Mouse (Mus musculus) forebrain, embryonic 14.5 days (tissue): ENCODE results near the gene Arid1b. TPM values are rescaled to one million over a fixed set of nuclear protein-coding genes. Genes with fewer than 3 reads are reported as not detected.

Experiments
- ATAC-seq: fragments of 200-750 bp; cut with Nextera tagmentation; 2 replicates; pipeline ENCODE4 v1.8.0; 2017; ENCODE audit warnings: mild to moderate bottlenecking, moderate library complexity
- DNase-seq: peaks from one replicate; pipeline ENCODE4 v3.0.0-alpha.2; 2015; ENCODE audit warnings: low spot score
- H3K27ac ChIP-seq: fragments of 300-500 bp; sonication (generic); 2 replicates; pipeline ENCODE4 v1.5.1; 2014; ENCODE audit warnings: low read depth, mild to moderate bottlenecking, control low read depth, low read length, moderate library complexity
- H3K27me3 ChIP-seq: fragments of 300-500 bp; sonication (generic); replicated peaks from 2 replicates; pipeline ENCODE4 v1.6.1; 2014; ENCODE audit warnings: low read length, control low read depth, mixed read lengths; ENCODE audit not compliant: control insufficient read depth, insufficient read depth
- H3K36me3 ChIP-seq: fragments of 300-500 bp; sonication (generic); 2 replicates; pipeline ENCODE4 v1.6.1; 2014; ENCODE audit warnings: low read length, control low read depth; ENCODE audit not compliant: control insufficient read depth, insufficient read depth
- H3K4me1 ChIP-seq: fragments of 300-500 bp; sonication (generic); 2 replicates; pipeline ENCODE4 v1.6.1; 2014; ENCODE audit warnings: antibody characterized with exemption, low read length, control low read depth; ENCODE audit not compliant: control insufficient read depth, insufficient read depth
- H3K4me2 ChIP-seq: fragments of 300-500 bp; sonication (generic); 2 replicates; pipeline ENCODE4 v1.6.1; 2014; ENCODE audit warnings: mild to moderate bottlenecking, control low read depth, low read length
- H3K4me3 ChIP-seq: fragments of 300-500 bp; sonication (generic); 2 replicates; pipeline ENCODE4 v1.5.1; 2014; ENCODE audit warnings: low read depth, low read length, control low read depth
- H3K9ac ChIP-seq: fragments of 300-500 bp; sonication (generic); 2 replicates; pipeline ENCODE4 v1.6.1; 2014; ENCODE audit warnings: mild to moderate bottlenecking, low read length, control low read depth, moderate library complexity
- H3K9me3 ChIP-seq: fragments of 300-500 bp; sonication (generic); replicated peaks from 2 replicates; pipeline ENCODE4 v1.6.1; 2016; ENCODE audit warnings: low read length, control low read depth, mixed read lengths; ENCODE audit not compliant: control insufficient read depth
- WGBS: fragments of 180-500 bp; shearing (Covaris S2); extraction: QIAGEN DNeasy Blood & Tissue Kit; methylation state at CpG from one replicate; pipeline ENCODE4 v1.1.7; 2014; 5-methylcytosine and 5-hydroxymethylcytosine counted together
- polyA plus RNA-seq: library from polyadenylated mRNA; unstranded; fragments of >200 nt; fragmentation: Nextera tagmentation; extraction: Ambion mirVana; gene quantifications from 2 replicates; pipeline ENCODE4 v1.2.1, GENCODE M21; 2014

The Arid1b gene
- polyA plus RNA-seq, 1 experiment from 2014 or later = 11.1 TPM

DNA sequence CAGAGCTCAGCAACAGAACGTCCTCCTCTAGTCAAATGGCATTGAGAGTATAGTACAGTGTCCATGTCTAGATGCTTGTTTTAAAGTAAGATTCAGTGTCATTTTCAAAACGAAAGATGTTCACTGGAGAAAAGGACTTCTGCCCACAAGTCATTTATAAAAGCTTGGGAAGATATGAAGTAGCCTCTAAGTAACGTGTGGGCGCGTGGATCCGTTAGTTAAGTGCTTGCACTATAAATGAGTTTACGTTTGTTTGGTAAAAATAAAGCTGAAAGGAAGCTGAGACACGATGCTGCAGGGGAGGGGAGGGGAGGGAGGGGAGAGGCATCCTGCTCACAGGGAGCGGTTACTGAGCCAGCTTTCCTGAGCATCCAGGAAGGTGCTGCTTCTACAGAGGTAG is 293.5 kb downstream of the Arid1b start:
- Histone ChIP-seq H3K36me3 (peaks cover 9% of the 10 kb centered on the region), H3K9me3 (no peaks in the 10 kb centered on the region), H3K4me1 (peaks cover 45% of the 10 kb centered on the region), H3K4me2 (no peak overlapping the region), H3K4me3 (no peak overlapping the region), H3K27ac (peak overlapping the region; percentile 87), H3K9ac (no peak overlapping the region), H3K27me3 (no peaks in the 10 kb centered on the region)
- WGBS = 64% methylated on average over 9 of the region's 9 CpGs
- DNase-seq (no peak), ATAC-seq (no peak)

DNA sequence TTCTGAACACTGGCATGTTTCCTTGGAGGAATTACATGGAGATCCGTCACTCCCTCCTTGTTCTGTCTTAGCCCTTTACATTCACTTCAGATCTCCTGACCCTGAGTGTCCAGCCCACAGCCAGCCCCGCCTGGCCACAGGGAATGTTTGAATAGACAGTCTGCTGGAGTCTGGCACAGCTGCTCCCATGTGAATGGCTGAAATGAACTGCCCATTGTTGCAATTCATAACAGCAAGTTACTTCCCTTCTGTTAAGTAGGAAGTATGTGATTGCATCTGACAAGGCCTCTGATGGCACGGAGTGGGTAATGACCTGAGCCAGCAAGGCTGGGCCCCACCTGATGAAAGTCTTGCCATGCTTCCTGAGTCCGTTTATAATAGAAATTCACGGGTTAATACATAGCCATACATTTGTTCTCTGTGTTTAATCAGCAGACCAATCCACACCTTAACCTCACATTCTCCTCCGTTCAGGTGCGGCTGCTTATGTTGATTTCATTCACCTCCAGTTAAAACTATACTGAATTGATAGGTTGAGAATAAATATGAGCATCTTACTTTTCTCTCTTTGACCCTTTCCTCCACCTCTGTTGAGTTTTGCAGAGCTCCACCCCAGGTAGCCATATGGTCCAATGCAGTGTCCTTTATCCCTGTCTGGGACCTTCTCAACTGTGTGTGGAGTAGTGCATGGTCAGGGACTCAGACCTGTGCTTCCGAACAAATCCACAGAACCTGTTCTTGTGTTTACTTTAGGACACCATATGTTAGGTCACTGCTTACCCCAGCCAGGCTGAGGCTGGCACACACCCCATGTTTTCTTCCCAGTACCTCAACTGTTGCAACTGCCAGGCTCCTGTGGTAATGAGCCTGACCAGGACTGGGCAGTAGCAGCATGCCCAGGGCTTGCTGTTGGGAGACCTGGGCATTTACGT is 299.8 kb downstream of the Arid1b start:
- Histone ChIP-seq H3K36me3 (peaks cover 9% of the 10 kb centered on the region), H3K27ac (no peak overlapping the region), H3K4me2 (no peak overlapping the region), H3K4me3 (no peak overlapping the region), H3K9me3 (no peaks in the 10 kb centered on the region), H3K9ac (no peak overlapping the region), H3K4me1 (peaks cover 24% of the 10 kb centered on the region), H3K27me3 (no peaks in the 10 kb centered on the region)
- ATAC-seq (peak; percentile 42; the same call in 1 of the 2 replicates), DNase-seq (peak; percentile 53)
- WGBS = 52% methylated on average over 9 of the region's 9 CpGs

DNA sequence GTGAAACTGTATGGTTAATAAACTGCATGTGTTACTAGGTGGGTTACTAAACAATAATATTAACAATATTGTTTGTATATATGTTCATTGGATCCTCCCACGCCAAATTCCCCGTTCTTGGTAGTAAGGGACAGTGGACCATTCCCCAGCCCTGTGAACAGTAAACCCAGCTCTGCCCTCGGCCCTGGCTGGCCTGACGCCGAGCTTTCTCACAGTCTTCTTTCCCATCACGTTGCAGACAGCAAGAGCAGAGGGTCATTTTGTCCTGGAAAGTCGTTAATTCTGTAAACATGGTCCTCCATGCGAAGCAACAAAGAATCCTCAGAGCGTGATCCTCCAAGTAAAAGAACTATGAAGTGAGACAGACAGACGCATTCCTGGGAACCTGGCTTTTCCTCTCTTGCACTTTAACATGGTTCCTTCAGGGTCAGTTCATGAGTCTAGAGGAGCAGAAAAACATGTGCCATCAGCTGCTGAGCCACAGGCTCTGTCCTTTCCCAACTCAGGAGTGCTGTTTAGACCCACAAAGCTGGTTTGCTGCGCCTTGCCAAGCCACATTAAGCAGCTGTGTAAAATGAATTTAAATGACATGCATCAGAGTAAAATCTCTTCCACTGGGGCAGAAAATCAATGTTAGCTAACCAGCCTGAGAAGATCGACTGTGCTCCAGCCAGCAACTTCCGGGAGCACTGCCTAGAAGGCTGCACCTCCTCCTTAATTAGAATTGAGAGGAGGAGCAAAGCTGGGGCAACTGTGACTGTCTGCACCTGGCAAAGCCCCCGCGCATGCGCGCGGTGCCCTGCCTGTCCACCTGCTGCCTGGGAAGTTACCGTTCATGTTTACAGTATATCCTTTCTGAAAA is 301.2 kb downstream of the Arid1b start:
- 51% methylated on average over 19 of the region's 19 CpGs for WGBS
- H3K9ac ChIP-seq = 0 out of 2 replicates have a peak overlapping the region, but pooled peaks have one; percentile 17

DNA sequence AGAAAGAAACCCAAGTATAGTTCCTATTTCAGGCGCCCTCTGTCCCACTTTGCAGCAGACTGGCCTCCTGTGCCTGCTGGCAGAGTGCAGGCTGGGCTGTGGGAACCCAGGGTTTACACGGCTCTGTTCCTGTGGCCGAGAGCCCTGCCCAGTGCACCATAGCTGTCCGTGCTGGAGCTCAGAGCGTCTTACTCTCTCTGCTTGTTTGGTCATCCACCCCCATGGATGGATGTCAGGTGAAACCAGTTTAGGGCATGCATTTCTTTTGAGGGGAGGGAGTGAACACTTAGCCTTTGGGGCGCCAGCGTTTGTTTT is 301.8 kb downstream of the Arid1b start:
- Histone ChIP-seq H3K36me3 (peaks cover 8% of the 10 kb centered on the region), H3K9me3 (no peaks in the 10 kb centered on the region), H3K4me2 (no peak overlapping the region), H3K4me3 (no peak overlapping the region), H3K9ac (0 out of 2 replicates have a peak overlapping the region, but pooled peaks have one; percentile 17), H3K27ac (peak overlapping the region; percentile 75), H3K4me1 (peaks cover 31% of the 10 kb centered on the region), H3K27me3 (no peaks in the 10 kb centered on the region)
- 61% methylated on average over 7 of the region's 7 CpGs for WGBS
- no peak for DNase-seq
- peak; percentile 58 for ATAC-seq

More for the DNA sequence above, 301.2 kb downstream of the Arid1b start:
- no peaks in the 10 kb centered on the region for H3K9me3 ChIP-seq
- peaks cover 31% of the 10 kb centered on the region for H3K4me1 ChIP-seq
- no peak overlapping the region for H3K4me2 ChIP-seq
- H3K27me3 ChIP-seq = no peaks in the 10 kb centered on the region
- DNase-seq = peak; percentile 81
- H3K27ac ChIP-seq = peak overlapping the region; percentile 75
- H3K36me3 ChIP-seq = peaks cover 9% of the 10 kb centered on the region
- H3K4me3 ChIP-seq = no peak overlapping the region
- ATAC-seq = peak; percentile 59

DNA sequence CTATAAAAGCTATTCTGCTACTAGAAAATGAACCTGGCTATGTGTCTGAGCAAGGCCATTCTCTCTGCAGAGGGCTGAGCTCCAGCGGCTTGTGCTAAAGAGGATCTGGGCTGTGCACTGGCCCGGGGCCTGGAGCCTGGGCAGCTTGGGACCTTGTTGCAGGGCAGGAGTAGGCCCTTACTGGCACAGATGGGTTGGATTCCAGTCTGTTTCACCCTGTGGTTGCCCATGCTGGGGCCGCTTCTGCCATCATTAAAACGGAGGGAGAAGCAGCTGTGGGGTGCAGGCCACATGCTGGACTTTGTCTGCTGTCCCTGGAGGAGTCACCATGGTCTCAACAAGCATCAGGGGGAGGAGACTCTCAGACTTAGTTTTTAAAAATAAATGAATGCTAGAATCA is 303.4 kb downstream of the Arid1b start:
- H3K4me2 ChIP-seq = no peak overlapping the region
- H3K36me3 ChIP-seq = no peaks in the 10 kb centered on the region
- H3K9me3 ChIP-seq = no peaks in the 10 kb centered on the region
- no peaks in the 10 kb centered on the region for H3K27me3 ChIP-seq
- ATAC-seq (no peak), DNase-seq (no peak)
- peaks cover 31% of the 10 kb centered on the region for H3K4me1 ChIP-seq
- WGBS = 87% methylated on average over 4 of the region's 4 CpGs
- H3K27ac ChIP-seq = no peak overlapping the region
- no peak overlapping the region for H3K4me3 ChIP-seq
- no peak overlapping the region for H3K9ac ChIP-seq

DNA sequence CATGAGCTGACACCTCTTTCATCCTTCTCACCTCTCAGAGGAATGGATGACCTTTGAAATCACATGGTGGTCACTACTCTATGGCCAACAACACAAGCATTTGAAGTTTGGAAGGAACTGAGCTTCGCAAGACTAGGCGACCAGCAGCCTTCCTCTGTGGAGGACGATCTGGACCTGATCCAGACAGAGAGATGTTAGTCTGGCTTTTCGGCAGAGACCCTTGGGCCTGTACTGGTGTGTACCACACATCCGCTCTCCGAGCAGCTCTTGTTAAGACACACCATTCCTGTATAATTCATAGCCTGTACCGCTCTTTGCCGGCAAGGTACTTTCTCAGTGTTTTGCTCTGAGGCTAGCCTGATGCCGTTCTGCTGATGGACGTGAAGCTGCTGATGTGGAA is 303.9 kb downstream of the Arid1b start:
- 87% methylated on average over 10 of the region's 10 CpGs for WGBS
- H3K4me2 ChIP-seq = no peak overlapping the region
- H3K36me3 ChIP-seq = no peaks in the 10 kb centered on the region
- H3K9me3 ChIP-seq = no peaks in the 10 kb centered on the region
- DNase-seq = no peak
- ATAC-seq = no peak
- H3K4me1 ChIP-seq = peaks cover 31% of the 10 kb centered on the region
- H3K9ac ChIP-seq = no peak overlapping the region
- no peak overlapping the region for H3K4me3 ChIP-seq
- H3K27me3 ChIP-seq = no peaks in the 10 kb centered on the region
- no peak overlapping the region for H3K27ac ChIP-seq

DNA sequence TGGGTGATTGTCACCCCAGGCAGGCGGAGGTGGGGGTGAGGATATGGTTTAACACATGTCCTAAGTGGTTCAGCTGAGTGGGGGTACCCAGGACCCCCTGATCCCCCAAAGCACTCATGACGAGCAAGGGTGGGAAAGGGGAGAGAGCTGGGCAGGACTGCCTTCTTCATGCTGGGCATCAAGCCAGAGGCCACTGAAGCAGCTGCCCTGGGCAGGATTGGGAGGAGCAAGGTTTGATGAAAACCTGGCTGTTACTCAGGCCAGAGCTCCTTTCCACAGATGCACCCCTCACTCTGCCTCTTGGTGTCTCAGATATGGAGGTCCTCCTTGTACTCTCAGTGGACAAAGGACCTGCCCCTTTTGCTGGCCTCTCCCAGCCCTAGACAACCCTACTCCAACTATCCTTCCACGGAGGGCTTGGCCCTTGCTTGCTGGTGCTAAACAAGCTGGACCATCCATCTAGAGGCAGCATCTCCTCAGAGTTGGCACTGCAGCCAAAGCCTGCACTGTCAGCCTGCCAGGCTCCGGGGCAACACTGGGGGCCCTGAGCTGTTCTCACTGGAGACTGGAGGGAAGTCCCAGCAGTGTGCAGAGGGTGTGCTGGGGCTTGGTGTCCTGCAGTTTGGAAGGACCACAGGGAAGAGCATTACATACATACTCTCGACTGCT is 304.9 kb downstream of the Arid1b start:
- no peak overlapping the region for H3K9ac ChIP-seq
- no peak overlapping the region for H3K4me3 ChIP-seq
- H3K27me3 ChIP-seq = no peaks in the 10 kb centered on the region
- peaks cover 30% of the 10 kb centered on the region for H3K4me1 ChIP-seq
- no peak for DNase-seq
- no peaks in the 10 kb centered on the region for H3K9me3 ChIP-seq
- H3K4me2 ChIP-seq = no peak overlapping the region
- H3K36me3 ChIP-seq = 0 out of 2 replicates have a peak, but pooled peaks cover 4% of the 10 kb centered on the region
- no peak overlapping the region for H3K27ac ChIP-seq
- 69% methylated on average over 5 of the region's 5 CpGs for WGBS
- no peak for ATAC-seq

DNA sequence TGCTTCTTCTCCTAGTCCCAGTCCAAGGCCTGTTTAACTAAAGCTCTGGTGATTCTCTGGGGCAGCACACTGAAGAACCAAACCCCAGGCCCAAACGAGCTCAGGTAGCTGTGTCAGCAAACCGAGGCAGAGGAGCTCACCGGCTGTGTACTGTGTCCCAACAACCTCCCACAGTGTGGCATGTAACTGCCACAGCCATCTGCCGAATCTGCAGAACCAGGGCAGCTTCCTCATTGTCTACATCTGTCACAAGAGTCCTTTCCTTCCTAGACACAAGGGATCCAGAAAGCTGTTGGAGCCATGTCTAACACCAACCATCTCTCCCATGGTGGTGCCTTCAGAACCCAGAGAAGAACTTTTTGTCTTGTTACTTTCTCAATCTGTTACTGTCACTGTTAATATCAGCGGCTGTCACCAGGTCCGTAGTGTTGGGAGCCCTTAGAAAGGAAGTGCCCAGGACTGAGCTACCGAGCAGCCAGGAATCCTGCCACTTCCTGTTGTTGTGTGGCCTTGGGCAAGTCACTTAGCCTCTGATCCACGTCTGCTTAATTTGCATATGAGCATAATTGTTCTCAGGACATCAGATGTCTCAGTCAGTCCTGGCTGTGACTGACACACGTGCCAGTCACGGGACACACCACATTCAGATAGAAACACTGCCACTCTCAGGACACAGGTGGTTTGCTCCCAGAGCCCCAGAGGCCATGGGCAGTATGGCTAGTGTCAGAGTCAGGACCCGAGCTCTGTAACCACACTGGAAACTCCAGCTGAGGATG is 309.0 kb downstream of the Arid1b start:
- H3K36me3 ChIP-seq = peaks cover 23% of the 10 kb centered on the region
- no peaks in the 10 kb centered on the region for H3K9me3 ChIP-seq
- peaks cover 8% of the 10 kb centered on the region; the same call in 1 of the 2 replicates for H3K4me1 ChIP-seq
- ATAC-seq = no peak
- DNase-seq = no peak
- H3K4me3 ChIP-seq = no peak overlapping the region
- no peaks in the 10 kb centered on the region for H3K27me3 ChIP-seq
- H3K9ac ChIP-seq = no peak overlapping the region
- WGBS = 69% methylated on average over 11 of the region's 11 CpGs
- no peak overlapping the region for H3K27ac ChIP-seq
- H3K4me2 ChIP-seq = no peak overlapping the region
